Mouse (Mus musculus) cerebellum, postnatal 14 days (tissue): ENCODE measurements at regions not wholly inside any gene's neighbourhood (a gene's known extent, or its start where the extent isn't known, plus 50 kb on each side); places are given as distances from the start of the nearest gene placed in this dataset.
"Not testable (repeated sequence)": the region's sequence is repeated elsewhere in the genome, so short reads cannot be mapped to it uniquely, and the experiment has no call there.

Experiments
- DNase-seq, 2 experiments: peaks; one replicate each; pipeline ENCODE4 v3.0.0; 2021; ENCODE audit warnings: mixed read lengths in 2 of 2

- peak; percentile 63 to 71 for DNase-seq
Measured at GRCm38 (mm10) chr13:19300320-19301011, 95.1 kb downstream of the Stard3nl start.

- peak in 1 of 2 experiments; percentile 36 for DNase-seq
Measured at GRCm38 (mm10) chr13:19296325-19296724, 99.3 kb downstream of the Stard3nl start.

- DNase-seq: no peak
Measured at GRCm38 (mm10) chr13:19293041-19293440, 102.6 kb downstream of the Stard3nl start.

GRCm38 (mm10) chr13:19283161-19283560, 112.4 kb downstream of the Stard3nl start:
- DNase-seq: peak; percentile 46 to 55

- peak; percentile 30 to 51 for DNase-seq
Measured at GRCm38 (mm10) chr13:19272548-19273295, 122.9 kb downstream of the Stard3nl start.

GRCm38 (mm10) chr13:19264996-19265395, 130.6 kb downstream of the Stard3nl start:
- DNase-seq: not testable (repeated sequence)

- not testable (repeated sequence) for DNase-seq
Measured at GRCm38 (mm10) chr13:19246558-19246957, 149.0 kb downstream of the Stard3nl start.

GRCm38 (mm10) chr13:19242580-19242979, 153.0 kb downstream of the Stard3nl start:
- not testable (repeated sequence) for DNase-seq

- DNase-seq: peak; percentile 63 to 69
Measured at GRCm38 (mm10) chr13:19236340-19236739, 159.3 kb downstream of the Stard3nl start.

- no peak for DNase-seq
Measured at GRCm38 (mm10) chr13:19234700-19235374, 160.8 kb downstream of the Stard3nl start.

- DNase-seq: not testable (repeated sequence)
Measured at GRCm38 (mm10) chr13:19220004-19220403, 175.6 kb downstream of the Stard3nl start.

- DNase-seq: peak; percentile 13 to 24
Measured at GRCm38 (mm10) chr13:19219383-19219991, 176.1 kb downstream of the Stard3nl start.

- DNase-seq: no peak
Measured at GRCm38 (mm10) chr13:19204669-19205068, 190.9 kb downstream of the Stard3nl start.

GRCm38 (mm10) chr13:19202320-19202719, 193.3 kb downstream of the Stard3nl start:
- DNase-seq: not testable (repeated sequence)
